Mouse (Mus musculus) G1E (cell line): ENCODE measurements at regions not wholly inside any gene's neighbourhood (a gene's known extent, or its start where the extent isn't known, plus 50 kb on each side); places are given as distances from the start of the nearest gene placed in this dataset.

Source experiments
- CTCF ChIP-seq: IDR thresholded peaks from 2 replicates; pipeline ENCODE4 v1.5.1; 2012; ENCODE audit warnings: low read depth, low read length, inconsistent platforms, mixed read lengths
- GATA1 ChIP-seq: IDR thresholded peaks from 2 replicates; pipeline ENCODE4 v1.6.1; 2012; ENCODE audit warnings: borderline replicate concordance, low read length, inconsistent platforms, mixed read lengths
- TAL1 ChIP-seq: conservative IDR thresholded peaks from 2 replicates; pipeline ENCODE4 v1.6.1; 2012; ENCODE audit warnings: low read depth, low read length, inconsistent platforms, mixed read lengths

- TF ChIP-seq CTCF (no peak), TAL1 (no peak), GATA1 (no peak)
Observed at GRCm38 (mm10) chr7:64056498-64056897, 97.1 kb upstream of the Trpm1 start.
